Mouse (Mus musculus) heart, postnatal 10 days (tissue): Measurements from ENCODE around the gene Gipc3. TPM values are rescaled to one million over a fixed set of nuclear protein-coding genes. Genes with fewer than 3 reads are reported as not detected.

ENCODE experiments used
- DNase-seq, 2 experiments: peaks; one replicate each; pipeline ENCODE4 v3.0.0; 2021
- intact Hi-C: fragments of 180-260 bp; cut with DNase I; formaldehyde crosslinking; loops from one replicate; pipeline ENCODE4 v1.15.1; 2025
- total RNA-seq, 2 experiments: library from RNA; stranded (reverse); gene quantifications; 2 replicates each; pipeline ENCODE4 v1.2.3; 2021

Gene Gipc3
- 1 to 10 TPM; 4.8 to 6.1 TPM for total RNA-seq

DNA sequence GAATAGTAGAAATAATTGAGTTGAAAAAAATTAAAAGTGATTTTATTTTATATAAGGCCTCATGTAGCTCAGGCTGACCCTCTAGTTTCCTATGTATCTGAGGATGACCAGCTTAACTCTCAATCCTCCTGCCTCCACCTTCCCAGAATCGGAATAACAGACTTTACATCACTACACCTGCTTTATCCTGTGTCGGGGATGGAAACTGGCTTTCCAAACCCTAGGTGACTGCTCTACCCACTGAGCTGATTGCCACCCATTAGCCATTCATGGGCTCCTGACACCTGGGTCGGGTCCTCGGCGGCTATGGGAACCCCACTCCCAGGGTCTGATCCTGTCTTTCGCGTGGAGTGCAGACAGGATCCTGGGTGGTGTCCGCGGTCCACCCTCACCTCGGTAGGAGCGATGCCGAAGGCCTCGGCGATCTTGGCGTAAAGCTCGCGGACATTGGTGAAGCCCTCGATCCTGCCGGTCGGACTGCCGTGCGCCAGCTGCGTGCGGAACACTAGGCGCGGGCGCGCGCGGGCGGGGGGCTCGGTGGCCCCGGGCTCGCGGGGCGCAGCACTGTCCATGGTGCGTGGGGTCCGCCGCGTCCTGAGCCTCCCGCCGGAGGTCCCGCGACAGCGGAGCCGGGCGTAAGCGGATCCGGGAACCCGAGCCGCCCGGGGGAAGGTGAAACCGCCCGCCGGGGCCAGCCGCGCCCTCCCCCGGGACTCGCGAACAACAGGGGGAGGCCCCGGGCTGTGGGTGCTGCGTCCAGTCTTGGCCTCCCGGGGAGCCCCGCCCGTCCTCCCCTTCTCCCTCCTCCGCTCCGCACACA, at the start of gene Gipc3:
Gene Gipc3 (minus strand): TSS at position 581 of the 820 bp plus-strand sequence.
- intact Hi-C loops, result no loop called here
- DNase-seq, result no peak

DNA sequence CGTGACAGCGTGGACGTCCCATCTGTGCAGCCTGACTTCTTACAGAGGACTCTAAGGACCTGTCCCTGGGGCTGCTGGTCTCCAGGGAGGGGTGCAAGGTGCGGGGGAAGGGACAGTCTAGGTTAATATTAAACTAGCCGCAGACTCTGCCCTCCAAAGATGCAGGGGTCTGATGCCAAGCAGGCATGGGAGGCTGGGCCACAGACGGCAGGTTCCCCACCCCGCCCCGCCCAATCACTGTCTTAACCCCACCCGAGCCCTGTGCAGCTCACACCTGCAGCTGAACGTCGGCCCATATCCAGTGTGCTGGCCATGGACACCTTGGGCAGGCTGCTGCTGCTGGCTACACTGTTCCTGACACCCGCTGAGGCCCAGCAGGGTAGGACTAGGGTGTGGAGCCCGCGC, 49.7 kb upstream of the Gipc3 start, which contains the start of gene Smim24:
Gene Smim24 (plus strand): TSS at position 271 of the 405 bp plus-strand sequence.
- intact Hi-C loops, result no loop called here
- no peak for DNase-seq

DNA sequence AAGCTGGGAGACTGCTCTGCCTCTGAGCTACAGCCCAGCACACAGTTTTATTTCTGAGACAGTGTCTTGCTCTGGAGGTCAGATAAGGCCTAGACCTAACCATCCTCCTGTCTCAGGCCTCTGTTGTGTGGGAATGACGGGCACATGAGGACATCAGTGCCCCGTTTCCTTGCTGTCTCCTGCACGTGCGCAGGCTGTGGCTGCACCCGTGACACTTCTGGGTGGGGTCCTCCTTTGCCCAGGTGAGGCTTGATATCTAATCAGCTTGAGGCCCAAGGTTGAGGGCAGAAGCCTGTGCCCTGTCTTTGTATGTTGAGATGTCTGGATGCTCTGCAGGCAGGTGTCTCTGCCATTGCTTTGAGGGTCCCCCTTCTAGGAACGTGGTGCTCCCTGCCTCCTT, 49.2 kb upstream of the Gipc3 start:
- DNase-seq, result no peak
- intact Hi-C loops, result no loop called here

DNA sequence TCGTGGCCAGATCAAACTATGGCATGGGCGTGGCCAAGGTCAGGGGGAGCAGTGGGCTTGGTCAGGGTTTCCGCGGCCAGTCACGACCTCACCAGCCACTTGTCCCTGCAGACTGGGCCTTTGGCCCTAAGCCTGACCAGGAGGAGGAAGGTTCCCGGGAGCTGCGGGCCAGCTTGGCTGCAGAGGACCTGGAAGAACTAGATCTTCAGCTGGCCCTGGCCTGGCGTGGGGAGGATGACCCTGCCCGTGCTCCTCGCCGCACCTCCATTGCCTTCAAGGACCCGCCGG, 47.6 kb upstream of the Gipc3 start:
- intact Hi-C loops, result loop anchor here (2.0 kb wide), 1 partner anchor 16 kb away; no protein-coding TSS in a partner anchor

DNA sequence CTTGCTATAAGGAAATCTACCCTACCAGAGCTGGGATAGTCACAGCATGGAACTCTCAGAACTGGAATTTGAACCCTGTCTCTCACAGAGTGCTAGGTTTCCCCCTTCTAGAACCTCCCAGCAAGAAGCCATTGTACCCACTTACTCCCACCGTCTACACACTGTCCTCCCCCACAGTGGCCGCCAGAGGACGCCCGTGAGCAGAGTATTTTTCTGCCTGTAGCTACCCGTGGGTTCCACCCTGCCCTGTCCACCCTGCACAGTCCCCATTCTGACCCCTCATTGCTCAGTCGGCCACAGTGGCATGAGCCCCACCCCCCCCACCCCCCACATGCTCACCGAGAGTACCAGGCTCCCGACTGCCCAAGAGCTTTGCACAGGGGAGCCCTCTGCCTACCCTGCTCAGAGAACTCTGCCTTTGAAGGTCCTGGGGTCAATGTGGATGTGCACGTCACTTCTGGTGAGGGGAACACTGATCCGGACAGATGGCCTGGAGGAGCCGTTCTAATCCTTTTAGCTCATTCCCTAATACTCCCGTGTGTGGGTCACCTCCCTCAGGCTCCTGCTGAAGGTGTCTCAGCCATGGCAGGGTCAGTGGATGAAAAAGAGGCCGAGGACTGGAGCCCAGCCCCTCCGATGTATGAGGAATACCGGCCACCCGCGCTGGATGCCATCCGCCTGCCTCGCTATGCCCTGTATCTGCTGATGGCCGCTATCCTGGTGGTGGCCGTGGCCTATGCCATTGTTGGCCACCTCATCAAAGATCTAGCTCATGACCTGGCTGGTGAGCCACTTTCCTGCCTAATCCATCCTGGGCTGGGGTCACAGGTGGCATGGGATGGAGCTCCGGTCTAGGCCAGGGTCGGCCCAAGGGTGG, 47.0 kb upstream of the Gipc3 start:
- DNase-seq, result peak; percentile 82 to 90
- intact Hi-C loops, result loop anchor here (1.0 to 5.0 kb wide), 3 partner anchors 17 to 152 kb away; no protein-coding TSS in a partner anchor

More for the DNA sequence above, 47.6 kb upstream of the Gipc3 start:
- no peak for DNase-seq

DNA sequence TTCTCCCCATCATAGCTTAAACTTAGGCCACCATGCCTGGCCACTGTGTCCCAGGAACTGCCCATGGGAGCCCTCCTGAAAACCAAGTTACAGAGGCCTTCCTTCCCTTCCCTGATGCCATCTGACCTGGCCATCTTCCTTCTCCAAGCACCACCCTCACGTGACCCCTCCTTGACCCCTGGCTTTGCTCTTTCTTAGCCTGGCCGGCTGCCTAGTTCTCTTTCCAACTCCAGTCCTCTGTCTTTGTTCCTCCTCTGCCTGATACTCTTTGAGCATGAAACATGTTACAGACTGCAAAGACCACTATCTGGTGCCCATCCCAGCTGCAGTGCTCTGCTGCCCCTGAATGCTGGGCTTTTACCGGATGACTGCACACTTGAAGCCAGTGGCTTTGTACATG, 46.3 kb upstream of the Gipc3 start:
- DNase-seq, result peak in 1 of 2 experiments; percentile 32
- intact Hi-C loops, result loop anchor here (1.0 to 5.0 kb wide), 2 partner anchors 61 to 153 kb away; no protein-coding TSS in a partner anchor

DNA sequence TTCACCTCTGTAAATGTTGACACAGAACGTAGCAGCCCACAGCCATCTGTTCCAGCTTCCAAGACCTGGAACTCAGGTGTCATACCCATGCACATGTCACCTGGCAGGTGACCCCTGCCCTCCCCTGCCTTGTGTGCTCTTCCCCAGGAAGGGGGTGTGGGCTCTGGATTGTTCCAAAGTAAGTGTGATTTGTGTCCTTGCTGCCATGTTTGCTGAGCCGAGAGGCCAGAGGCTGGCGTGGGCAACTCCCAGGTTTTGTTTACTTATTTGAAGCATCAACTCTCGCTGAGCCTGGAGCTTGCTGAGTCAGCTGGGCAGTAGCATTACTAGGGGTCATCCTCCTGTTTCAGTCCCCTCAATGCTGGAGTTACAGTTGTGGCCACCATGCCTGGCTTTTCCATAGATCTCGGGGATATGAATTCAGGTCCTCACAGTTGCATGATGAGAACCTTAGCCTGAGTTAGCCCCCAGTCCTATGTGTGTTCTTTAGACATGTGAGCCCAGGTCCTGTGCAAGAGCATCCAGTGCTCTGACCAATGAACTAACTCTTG, 45.5 kb upstream of the Gipc3 start, which contains the start of gene Gm48552:
Gene Gm48552 (plus strand): TSS at position 501 of the 551 bp plus-strand sequence.
- intact Hi-C loops, result loop anchor here (1.0 to 5.0 kb wide), 2 partner anchors 62 to 154 kb away; no protein-coding TSS in a partner anchor
- no peak for DNase-seq

DNA sequence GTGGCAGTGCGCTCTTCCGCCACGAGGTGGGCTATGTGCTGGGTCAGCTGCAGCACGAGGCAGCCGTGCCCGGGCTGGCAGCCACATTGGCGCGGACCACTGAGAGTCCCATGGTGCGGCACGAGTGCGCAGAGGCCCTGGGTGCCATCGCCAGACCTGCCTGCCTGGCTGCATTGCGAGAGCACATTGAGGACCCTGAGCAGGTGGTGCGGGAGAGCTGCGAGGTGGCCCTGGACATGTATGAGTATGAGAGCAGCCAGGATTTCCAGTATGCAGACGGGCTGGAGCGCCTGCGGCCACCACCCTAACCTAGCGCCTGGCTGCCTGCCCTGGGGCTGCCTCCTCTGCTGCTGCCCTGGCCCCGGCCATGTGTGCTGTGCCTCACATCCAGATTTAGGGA, 44.6 kb upstream of the Gipc3 start:
- intact Hi-C loops, result loop anchor here (5.0 kb wide), 1 partner anchor 155 kb away; no protein-coding TSS in a partner anchor
- no peak for DNase-seq

DNA sequence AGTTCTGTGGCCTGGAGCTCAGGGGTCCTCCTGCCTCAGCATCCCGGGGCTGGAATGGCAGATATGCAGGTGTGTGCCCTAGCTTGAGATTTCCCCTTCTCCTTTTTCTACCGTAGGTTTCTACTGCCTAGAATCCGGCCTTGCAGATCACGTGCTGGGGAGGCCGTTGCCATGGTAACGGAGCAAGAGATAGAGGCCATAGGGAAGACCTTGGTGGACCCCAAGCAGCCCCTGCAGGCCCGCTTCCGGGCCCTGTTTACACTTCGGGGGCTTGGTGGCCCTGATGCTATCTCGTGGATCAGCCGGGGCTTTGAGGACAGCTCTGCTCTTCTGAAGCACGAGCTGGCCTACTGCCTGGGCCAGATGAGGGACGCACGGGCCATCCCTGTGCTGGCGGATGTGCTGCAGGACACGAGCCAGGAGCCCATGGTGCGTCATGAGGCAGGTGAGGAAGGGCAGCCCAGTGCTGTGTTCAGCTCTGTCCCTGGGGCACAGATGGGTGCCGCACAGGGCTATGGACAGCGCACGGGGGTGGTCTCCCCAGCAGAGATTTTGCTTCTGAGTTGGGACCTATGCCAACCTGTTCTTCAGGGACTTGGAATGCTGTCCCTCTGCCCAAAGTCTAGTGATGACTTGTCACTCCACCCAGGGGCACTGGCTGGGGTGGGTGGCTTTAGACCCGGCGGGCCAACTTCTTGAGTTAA, 42.7 kb upstream of the Gipc3 start:
- intact Hi-C loops, result loop anchor here (5.0 kb wide), 1 partner anchor 157 kb away; no protein-coding TSS in a partner anchor
- DNase-seq, result no peak

DNA sequence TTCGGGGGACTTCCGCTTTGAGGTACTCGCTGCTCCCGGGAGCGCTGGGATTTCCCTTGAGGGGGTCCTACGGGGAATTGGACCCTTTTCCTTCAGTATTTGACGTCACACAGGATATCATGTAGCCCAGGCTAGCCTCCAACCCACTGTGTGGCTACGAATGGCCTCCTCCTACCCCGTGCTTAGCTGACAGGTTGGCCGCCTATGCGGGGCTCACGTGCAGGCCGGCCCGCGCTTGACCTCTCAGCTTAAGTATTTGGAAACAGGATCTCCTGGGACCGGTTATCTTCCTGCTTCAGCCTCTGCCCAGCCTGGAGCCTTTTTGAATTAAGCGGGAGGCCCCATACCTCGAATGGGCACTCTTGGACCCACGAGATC, 41.5 kb upstream of the Gipc3 start:
- no peak for DNase-seq
- intact Hi-C loops, result no loop called here

DNA sequence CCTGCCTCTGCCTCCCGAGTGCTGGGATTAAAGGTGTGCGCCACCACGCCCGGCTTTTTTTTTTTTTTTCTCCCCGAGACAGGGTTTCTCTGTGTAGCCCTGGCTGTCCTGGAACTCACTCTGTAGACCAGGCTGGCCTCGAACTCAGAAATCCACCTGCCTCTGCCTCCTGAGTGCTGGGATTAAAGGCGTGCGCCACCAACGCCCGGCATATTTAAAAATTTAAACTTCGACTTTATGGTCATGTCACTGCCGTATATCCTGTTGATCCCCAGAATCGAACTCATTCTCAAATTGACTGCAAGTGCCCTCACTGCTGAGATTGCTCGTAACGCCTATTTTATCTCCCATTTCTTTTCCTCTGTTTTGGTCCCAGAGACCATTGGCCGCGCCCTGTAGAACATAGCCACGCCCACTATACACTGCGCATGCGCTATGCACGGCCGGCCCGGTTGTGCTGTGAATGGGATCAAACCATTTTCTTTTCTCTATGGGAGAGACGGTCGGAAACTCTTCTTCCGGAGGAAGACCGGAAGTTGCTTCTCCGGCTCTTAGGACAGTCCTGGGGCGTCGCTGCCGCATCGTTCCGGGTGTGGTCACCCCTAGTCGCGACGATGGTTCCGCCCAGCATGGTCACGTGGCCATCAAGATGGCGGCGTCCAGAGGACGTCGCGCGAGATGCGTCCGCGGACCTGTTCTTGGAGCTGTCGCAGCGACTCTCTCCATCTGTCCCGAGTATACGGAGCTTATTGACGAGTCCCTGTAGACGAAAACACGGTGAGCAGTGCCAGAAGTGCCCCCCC, 40.9 kb upstream of the Gipc3 start, which contains the start of the genes Dohh and Gm48551:
Gene Dohh (plus strand): TSS at position 627 of the 803 bp plus-strand sequence.
Gene Gm48551 (plus strand): TSS at position 665 of the 803 bp plus-strand sequence.
- intact Hi-C loops, result no loop called here
- peak; percentile 99 to 100 for DNase-seq

DNA sequence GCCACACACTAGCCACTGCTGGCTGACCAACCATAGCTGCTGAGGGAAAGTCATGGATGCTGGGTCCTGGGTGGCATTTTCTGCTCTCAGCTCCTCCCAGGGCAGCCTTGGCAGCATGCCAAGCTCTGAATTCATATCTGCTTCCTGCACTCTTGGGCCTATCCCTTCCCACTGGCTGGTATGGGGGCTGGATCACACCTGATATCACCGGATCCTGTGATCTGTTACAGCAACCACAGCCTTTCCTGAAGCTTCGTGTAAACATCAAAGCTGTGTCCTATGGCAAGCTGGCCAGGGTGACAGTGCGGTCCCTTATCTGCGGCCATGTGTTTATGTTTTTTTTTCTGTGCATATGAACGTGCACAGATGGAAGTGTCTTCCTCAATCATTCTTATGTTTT, 39.0 kb upstream of the Gipc3 start:
- DNase-seq, result peak in 1 of 2 experiments; percentile 23
- intact Hi-C loops, result no loop called here

DNA sequence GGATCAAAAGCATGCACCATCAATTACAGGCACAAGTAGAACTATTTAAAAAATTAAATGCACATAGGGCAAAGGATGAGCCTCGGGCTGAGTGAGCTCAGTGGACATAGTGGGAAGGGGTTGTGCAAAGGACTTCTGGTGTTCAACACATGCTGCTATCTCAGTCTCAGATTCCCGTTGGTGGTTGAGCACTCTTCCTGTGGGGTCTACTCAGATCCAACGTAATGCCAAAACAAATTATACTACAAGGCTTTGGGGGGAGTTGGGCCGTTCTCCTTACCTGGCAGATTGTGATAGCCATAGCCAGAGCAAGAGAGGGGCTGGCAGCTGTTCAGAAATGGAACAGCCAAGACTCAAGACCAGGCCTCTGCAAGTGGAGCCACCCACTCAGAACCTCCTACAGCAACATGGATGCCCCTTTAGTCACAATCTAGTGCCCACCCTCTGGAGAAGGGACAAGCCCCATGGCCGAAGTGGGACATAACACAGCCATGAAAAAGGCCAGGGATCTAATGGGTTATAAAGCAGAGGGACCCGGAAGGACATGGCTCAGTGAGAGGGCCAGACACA, 36.8 kb upstream of the Gipc3 start:
- intact Hi-C loops, result no loop called here
- no peak for DNase-seq

DNA sequence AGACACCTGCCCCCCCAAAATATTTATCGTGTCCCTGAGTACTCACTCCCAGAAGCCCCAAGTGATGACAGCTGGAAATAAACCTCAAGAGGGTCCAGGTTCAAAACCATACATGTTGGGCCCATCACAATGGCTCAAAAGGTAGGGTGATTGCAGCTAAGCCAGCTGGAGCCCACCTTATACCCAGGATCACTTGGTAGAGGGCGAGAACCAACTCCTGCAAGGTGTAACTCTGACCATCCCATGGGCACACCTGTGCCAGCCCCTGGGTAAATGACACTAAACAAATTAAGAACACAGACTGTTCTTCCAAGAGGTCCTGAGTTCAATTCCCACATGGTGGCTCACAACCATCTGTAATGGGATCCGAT, 36.1 kb upstream of the Gipc3 start:
- intact Hi-C loops, result no loop called here
- DNase-seq, result no peak

DNA sequence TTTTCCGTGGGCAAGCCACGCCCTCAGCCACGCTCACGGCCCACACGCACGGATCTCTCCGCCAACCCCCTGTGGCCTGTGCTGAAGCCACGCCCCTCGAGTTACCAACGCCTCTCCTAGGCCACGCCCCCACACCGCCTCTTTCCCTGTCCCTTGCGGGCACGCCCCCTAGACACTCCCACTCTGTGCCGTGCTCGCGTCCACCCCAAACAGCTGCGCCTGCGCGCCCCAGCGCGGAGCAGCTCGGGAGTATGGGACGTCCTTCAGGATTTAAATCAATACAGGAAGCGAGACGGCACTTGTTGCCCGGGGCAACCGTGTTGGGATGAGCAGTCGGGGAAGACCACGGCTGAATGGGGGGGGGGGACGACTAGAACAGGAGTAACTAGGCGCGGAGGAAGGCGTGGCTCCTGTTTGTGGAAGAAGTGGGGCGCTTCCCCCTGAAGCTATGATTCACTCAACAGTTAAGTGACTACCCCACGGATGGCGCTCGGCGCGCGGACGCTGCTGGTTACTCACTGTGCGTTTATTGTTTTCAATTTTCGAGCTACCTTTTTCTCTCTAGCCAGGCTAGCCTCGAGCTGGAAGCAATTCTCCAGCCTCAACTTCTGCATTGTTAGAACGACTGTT, 35.6 kb upstream of the Gipc3 start:
- DNase-seq, result peak; percentile 100

DNA sequence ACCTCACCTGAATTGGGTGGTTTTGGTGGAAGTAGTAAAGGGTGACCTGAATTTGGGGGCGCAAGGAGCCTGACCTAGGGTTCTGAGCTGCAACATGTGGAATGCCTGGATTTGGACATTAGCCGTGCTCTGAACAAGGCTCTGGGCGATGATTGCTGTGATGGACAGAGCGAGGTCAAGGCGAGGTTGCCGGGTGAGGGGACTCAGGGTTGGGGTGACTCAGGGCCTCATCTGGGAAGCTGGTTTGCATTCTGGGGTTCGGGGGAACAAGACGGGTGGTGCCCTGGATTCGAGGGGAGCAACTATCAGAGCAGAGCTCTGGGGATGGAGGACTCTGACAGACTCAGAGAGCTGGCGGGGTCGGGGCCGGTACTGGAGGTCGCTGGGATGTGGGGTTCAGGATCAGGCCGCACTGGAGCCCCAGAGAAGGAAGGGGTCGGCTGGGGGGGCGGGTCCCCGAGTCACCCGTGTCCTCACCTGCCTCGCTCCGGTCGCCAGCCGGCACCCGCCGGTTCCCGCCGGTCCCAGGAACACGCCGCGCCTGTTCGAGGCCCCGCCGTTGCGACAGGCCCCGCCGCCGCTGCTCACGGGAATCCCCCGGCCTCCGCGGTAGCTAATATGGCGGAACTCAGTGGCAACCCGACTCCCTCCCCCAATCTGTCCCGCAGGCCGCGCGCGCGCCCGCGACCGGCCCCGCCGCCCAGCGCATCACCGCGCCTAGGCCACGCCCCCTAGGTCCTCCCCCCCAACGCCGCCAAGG, 34.9 kb upstream of the Gipc3 start, which contains the start of gene Fzr1:
Gene Fzr1 (minus strand): TSS at position 724 of the 760 bp plus-strand sequence.
- DNase-seq, result peak in 1 of 2 experiments; percentile 34
- intact Hi-C loops, result loop anchor here (2.0 kb wide), 1 partner anchor 19 kb away; no protein-coding TSS in a partner anchor

More for the DNA sequence above, 35.6 kb upstream of the Gipc3 start:
- intact Hi-C loops, result no loop called here

DNA sequence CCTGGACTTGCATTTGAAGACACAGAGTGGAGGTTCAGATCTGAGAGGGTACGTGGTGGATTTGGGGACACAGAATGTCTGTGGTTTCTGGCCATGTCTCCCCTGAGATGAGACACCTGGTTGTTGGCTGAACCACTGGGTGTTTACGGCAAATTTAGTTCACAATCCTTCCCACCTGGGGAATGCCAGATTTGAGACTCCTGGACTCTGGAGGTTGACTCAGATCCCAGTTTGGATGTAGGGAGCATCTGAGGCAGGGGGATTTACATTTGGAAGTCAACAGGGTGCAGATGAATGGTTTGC, 34.2 kb upstream of the Gipc3 start:
- intact Hi-C loops, result loop anchor here (2.0 kb wide), 1 partner anchor 19 kb away; no protein-coding TSS in a partner anchor

More for the DNA sequence above, 34.2 kb upstream of the Gipc3 start:
- DNase-seq, result no peak
